Mouse (Mus musculus): ENCODE measurements around the gene Coro1c. TPM values are rescaled to one million over a fixed set of nuclear protein-coding genes. Genes with fewer than 3 reads are reported as not detected.
A peak's percentile ranks its signal among the peaks of the same experiment; 100 is the strongest.

Gene Coro1c
- total RNA-seq, 1 experiment from 2014 or later, result 129 TPM

DNA sequence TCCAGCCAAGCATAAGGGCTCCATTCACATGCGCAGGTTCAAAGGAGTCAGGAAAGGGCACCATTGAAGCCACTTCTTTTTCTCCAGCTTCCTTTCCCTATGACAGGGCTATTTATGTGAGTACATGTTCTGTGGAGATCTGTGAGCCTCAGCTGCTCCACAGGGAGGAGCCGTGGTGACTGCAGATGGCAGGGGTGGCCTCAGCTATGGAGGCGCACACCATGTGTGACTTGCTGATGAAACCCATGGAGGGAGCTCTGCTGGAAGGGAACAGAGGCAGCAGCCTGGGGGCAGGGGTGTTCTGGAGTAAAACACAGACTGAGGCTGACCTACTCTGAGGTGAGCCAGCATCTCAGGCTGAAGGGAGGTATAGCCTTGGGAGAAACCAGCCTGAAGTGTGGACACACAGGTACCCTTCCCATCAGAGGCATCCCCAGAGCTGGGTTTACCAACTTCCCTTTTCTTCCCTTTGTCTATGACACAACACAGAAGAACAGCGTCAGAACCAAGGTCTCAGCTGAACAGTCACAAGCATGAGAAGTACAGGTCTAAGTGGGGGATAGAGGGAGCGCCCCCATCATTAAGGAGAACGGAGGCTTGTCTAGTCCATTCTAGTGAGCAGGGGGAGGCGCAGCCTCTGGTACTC lies 36.5 kb downstream of the Coro1c start:
- ATAC-seq (replicated peaks; ENCODE audit: insufficient number of reproducible peaks, low FRiP score, low TSS enrichment, poor library complexity, severe bottlenecking), result peak; percentile 53

GRCm38 (mm10) chr5:113870393-113871040 lies 38.0 kb downstream of the Coro1c start:
- no peak for ATAC-seq (replicated peaks; ENCODE audit: insufficient number of reproducible peaks, low FRiP score, low TSS enrichment, poor library complexity, severe bottlenecking)

- peak; percentile 28; the same call in 1 of the 2 replicates for ATAC-seq (replicated peaks; ENCODE audit: insufficient number of reproducible peaks, low FRiP score, low TSS enrichment, poor library complexity, severe bottlenecking)
Observed at GRCm38 (mm10) chr5:113869132-113869531, 39.4 kb downstream of the Coro1c start.

GRCm38 (mm10) chr5:113864992-113865391 lies 43.6 kb downstream of the Coro1c start:
- no peak for ATAC-seq (replicated peaks; ENCODE audit: insufficient number of reproducible peaks, low FRiP score, low TSS enrichment, poor library complexity, severe bottlenecking)

DNA sequence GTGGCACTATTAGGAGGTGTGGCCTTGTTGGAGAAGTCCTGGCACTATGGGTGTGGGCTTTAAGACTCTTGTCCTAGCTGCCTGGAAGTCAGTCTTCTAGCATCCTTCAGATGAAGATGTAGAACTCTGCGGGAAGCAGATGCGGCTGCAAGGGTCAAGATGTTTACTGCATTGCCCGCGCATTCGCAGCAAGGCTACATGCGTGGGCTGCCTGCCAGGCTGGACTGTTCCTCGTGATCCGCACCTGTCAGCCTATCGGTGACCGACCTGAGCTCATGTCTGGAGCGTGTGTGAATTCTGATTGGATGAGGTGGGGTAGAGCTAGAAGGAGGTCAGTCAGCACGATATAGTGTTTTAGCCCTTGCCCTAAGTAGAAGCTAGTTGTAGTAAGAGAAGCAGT lies 44.6 kb downstream of the Coro1c start:
- ATAC-seq (replicated peaks; ENCODE audit: insufficient number of reproducible peaks, low FRiP score, low TSS enrichment, poor library complexity, severe bottlenecking), result no peak

GRCm38 (mm10) chr5:113862418-113862817 lies 46.1 kb downstream of the Coro1c start:
- ATAC-seq (replicated peaks; ENCODE audit: insufficient number of reproducible peaks, low FRiP score, low TSS enrichment, poor library complexity, severe bottlenecking), result no peak

- ATAC-seq (replicated peaks; ENCODE audit: insufficient number of reproducible peaks, low FRiP score, low TSS enrichment, poor library complexity, severe bottlenecking), result no peak
Observed at GRCm38 (mm10) chr5:113861294-113861693, 47.3 kb downstream of the Coro1c start.

DNA sequence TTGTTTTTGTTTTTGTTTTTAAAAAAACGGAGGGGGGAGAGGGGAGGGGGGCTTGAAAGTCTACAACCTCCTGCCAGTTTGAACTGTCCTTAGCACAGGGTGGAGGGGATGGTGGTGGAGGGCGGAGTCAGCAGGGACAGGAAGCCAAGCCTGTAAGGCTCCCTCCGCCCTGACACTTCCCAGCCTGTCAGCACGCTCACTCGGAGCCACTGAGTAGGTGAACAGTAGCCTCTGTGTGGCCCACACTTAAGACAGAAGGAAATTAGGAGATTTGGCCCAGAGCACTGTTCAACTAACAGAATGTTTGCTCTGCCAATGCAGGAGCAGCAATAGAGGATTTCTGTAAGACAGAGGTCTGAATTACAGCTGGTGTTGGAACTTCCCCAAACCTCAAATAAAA lies 49.6 kb downstream of the Coro1c start:
- 0 out of 2 replicates have a peak, but pooled peaks have one; percentile 44 for ATAC-seq (replicated peaks; ENCODE audit: insufficient number of reproducible peaks, low FRiP score, low TSS enrichment, poor library complexity, severe bottlenecking)

DNA sequence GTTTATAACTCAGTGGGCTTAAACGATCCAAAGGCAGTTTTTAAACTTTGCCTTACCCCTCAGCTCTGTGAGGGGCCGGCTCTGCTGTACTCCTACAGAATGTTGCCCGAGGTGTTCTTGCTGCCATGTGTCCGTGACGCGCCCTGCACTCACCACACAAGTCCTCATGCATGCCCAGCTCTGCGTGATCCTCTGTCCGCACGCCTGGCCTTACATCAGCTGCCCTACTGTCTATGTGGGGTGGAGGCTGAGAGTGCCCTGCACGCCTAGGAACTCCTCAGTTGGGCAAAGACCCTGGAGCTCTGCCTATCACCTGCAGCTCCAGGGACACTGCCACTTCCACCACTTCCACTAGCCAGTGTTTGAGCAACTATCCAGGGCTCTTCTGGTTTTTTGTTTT lies 50.0 kb downstream of the Coro1c start:
- no peak for ATAC-seq (replicated peaks; ENCODE audit: insufficient number of reproducible peaks, low FRiP score, low TSS enrichment, poor library complexity, severe bottlenecking)

DNA sequence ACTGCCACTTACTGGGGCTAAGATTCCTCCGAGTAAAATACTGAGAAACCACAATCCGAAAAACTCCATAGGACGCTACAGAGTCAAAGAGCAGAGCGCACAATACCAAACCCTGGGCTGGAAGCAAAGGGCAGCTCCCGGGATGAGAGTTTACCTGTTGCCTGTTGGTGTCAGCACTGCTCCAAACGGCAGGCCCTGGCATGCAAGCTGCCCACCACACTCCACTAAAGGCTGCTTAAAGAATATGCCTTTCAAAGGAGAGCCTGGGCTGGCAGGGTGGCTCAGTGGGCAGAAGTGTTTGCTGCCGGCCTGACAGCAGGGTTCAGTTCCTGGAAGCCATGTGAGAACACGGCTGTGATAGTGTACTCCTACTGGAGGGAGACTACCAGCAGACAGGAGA lies 50.9 kb downstream of the Coro1c start:
- no peak for ATAC-seq (replicated peaks; ENCODE audit: insufficient number of reproducible peaks, low FRiP score, low TSS enrichment, poor library complexity, severe bottlenecking)

GRCm38 (mm10) chr5:113856631-113857030 lies 51.9 kb downstream of the Coro1c start:
- ATAC-seq (replicated peaks; ENCODE audit: insufficient number of reproducible peaks, low FRiP score, low TSS enrichment, poor library complexity, severe bottlenecking), result no peak

DNA sequence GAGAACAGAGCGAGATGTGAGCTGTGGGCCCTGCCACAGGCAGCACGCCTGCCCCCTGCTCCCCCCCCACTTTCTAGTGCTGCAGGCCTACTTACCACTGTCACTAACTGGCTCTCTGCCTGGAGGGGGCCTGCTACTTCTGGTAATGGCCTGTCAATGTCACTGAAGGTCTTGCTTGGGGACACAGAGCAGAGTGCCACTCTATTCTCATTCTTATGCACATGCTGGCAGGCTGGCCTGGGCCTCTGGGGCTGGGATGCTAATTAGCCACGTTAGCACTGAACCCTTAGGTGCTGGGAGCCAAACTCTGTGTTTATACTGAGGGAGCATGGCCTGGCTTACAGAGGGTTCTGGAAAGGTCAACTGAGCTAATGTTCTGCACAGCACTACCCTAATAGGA lies 52.9 kb downstream of the Coro1c start:
- ATAC-seq (replicated peaks; ENCODE audit: insufficient number of reproducible peaks, low FRiP score, low TSS enrichment, poor library complexity, severe bottlenecking), result no peak

DNA sequence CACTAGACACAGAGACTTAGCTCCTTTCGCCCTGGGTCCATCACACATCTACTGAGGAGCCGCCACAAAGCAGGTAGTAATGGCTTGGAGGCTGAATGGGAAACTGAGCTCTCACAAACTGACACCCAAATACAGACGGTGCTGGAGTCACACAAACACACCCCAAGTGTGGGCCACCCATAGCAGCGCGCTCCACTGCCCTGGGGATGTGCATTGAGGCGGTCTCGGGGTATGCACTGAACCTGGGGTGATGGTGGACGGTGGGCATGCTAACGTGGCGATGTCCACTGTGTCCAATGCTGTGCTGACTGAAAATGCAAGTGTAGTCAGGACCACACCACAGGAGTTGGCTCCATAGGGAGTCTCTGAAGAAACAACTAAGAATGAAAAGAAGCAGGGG lies 53.4 kb downstream of the Coro1c start:
- no peak for ATAC-seq (replicated peaks; ENCODE audit: insufficient number of reproducible peaks, low FRiP score, low TSS enrichment, poor library complexity, severe bottlenecking)

GRCm38 (mm10) chr5:113854494-113854893 lies 54.1 kb downstream of the Coro1c start:
- ATAC-seq (replicated peaks; ENCODE audit: insufficient number of reproducible peaks, low FRiP score, low TSS enrichment, poor library complexity, severe bottlenecking), result peak; percentile 73

DNA sequence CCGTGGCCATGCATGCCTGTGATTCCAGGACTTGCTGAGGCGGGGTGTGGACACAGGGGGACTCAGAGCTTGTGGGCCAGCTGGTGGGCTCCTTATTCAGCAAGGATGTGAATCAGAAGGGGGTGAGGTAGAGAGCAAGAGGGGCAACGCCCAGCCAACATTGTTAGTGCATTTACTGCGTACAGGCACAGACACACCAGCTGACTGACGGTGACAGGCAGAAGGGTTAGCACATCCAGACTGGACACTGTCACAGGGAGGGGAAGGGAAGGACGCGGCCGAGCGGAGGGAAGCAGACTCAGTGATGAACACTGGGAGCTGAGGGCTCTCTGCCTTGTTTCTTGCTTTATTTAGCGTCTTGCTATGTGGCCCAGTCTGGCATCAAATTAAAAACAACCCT lies 55.0 kb downstream of the Coro1c start:
- no peak for ATAC-seq (replicated peaks; ENCODE audit: insufficient number of reproducible peaks, low FRiP score, low TSS enrichment, poor library complexity, severe bottlenecking)

DNA sequence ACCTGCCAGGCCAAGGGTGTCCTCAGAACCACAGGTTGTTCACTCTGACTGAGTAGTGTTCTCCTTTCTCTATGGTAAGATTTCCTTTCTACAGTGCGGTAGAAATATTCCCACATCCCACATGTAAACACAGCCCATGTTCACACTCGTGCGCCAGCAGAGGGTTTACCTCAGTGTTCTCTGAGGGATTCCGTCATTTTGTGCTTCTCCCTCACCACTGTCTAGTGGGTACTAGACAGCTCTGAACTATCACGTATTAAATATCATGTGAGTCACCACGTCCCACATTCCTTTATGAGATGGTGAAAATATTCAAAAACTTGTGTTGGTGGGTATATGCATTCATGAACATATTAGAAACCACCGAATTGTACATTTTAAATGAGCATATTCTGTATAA lies 56.1 kb downstream of the Coro1c start:
- no peak for ATAC-seq (replicated peaks; ENCODE audit: insufficient number of reproducible peaks, low FRiP score, low TSS enrichment, poor library complexity, severe bottlenecking)

- ATAC-seq (replicated peaks; ENCODE audit: insufficient number of reproducible peaks, low FRiP score, low TSS enrichment, poor library complexity, severe bottlenecking), result no peak
Observed at GRCm38 (mm10) chr5:113850680-113851230, 57.8 kb downstream of the Coro1c start.

- ATAC-seq (replicated peaks; ENCODE audit: insufficient number of reproducible peaks, low FRiP score, low TSS enrichment, poor library complexity, severe bottlenecking), result no peak
Observed at GRCm38 (mm10) chr5:113847636-113848035, 60.9 kb downstream of the Coro1c start.

DNA sequence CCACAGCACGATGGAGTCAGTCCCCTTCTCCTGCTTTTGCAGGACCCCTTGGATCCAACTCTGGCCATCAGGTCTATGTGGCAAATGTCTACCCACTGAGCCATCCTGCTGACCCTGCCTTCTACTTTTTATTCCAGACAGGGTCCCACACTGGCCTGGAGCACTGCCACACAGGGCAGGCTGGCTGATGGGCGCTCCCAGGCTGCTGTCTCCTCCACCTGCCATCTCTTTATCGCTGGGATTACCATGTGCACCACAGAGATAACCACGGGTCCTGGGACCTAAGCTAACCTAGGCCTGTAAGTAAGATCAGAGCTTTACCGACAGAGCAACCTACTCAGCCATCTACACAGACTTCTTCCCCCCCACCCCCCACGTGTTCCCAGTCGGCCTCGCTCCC lies 61.9 kb downstream of the Coro1c start:
- no peak for ATAC-seq (replicated peaks; ENCODE audit: insufficient number of reproducible peaks, low FRiP score, low TSS enrichment, poor library complexity, severe bottlenecking)

GRCm38 (mm10) chr5:113845627-113846026 lies 62.9 kb downstream of the Coro1c start:
- no peak for ATAC-seq (replicated peaks; ENCODE audit: insufficient number of reproducible peaks, low FRiP score, low TSS enrichment, poor library complexity, severe bottlenecking)

Data from monocyte, adult 5-6 weeks (primary cell).